Mouse (Mus musculus) small intestine, adult 10 weeks (tissue): ENCODE results near the gene Mst1. TPM values are rescaled to one million over a fixed set of nuclear protein-coding genes. Genes with fewer than 3 reads are reported as not detected.

Experiments
- polyA plus RNA-seq: library from polyadenylated mRNA; stranded (reverse); fragments of 350-450 nt; fragmentation: Illumina TruSeq; extraction: RNeasy Lipid Tissue Mini Kit (QIAGEN cat#74804); gene quantifications from one replicate; pipeline ENCODE4 v1.2.3, GENCODE M21; 2014; ENCODE audit warnings: low replicate concordance

The Mst1 gene
- not detected for polyA plus RNA-seq

DNA sequence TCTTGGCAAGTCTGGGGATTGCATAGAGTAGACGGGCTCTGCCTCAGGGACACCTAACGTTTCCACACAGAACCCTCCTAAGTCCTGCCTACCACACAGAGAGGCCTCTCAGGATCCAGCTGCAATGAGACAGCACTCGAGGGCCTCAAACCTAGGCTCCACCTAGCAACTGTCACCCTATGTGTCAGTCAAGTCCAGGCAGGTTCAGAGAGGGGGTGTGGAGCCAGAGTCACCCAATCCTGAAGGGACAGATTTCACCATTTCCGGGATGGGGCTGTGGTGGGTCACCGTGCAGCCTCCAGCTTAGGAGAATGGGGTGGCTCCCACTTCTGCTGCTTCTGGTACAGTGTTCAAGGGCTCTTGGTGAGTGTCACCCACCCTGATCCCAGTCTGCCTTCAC, at the start of gene Mst1:
Gene Mst1 (plus strand): TSS at position 269 of the 400 bp plus-strand sequence.

DNA sequence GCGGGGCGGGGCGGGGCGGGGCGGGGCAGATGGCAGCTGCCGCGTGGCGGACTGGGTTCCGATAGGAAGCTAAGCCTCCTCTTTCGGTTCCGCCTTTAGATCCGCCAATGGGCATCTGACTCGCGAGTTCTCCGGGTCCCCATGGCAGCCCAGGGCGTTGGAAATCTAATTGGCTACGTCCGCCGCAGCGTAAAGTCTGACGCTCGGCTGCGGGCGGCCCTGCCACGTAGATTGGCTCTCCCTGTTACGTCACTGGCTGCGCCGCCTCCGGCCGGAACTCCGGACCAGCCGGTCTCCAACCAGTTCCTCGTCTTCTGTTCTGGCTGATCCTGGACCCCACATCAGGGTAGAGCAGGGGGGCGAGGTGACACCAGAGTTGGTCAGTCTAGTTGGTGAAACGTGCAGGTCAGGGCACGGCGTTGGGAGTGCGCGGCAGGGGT, 31.2 kb upstream of the Mst1 start, which contains the start of gene Gmppb:
Gene Gmppb (plus strand): TSS at position 227 of the 440 bp plus-strand sequence.

DNA sequence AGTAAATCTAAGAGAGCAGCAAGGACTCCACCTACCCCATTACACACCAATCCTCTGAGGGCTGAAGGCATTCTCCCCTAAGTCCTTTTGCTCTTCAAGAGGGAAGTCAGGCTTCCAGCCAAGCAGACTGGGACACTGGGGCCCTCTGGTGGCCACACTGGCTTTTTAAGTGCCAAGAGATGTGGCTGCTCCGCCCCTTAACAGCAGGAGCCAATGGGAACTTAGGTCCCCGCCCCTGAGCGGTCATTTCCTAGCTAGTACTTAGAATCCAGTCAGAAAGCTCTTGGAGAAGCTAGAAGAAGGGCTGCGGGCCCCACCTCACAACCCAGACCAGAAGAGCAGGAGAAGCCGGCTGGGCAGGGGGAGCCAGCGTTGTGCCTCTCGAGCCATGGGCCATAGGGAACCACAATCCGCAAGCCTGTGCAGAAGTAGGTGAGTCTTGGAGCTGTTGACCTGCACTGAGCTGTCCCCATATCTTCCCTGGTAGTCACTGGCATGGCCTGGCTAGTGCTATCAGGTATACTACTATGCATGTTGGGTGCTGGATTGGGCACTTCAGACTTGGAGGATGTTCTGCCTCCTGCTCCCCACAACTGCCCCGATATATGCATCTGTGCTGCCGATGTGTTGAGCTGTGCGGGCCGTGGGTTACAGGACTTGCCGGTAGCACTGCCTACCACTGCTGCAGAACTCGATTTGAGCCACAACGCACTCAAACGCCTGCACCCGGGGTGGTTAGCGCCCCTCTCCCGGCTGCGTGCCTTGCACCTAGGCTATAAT, 27.2 kb upstream of the Mst1 start, which contains the start of gene Amigo3:
Gene Amigo3 (plus strand): TSS at position 275 of the 780 bp plus-strand sequence.

DNA sequence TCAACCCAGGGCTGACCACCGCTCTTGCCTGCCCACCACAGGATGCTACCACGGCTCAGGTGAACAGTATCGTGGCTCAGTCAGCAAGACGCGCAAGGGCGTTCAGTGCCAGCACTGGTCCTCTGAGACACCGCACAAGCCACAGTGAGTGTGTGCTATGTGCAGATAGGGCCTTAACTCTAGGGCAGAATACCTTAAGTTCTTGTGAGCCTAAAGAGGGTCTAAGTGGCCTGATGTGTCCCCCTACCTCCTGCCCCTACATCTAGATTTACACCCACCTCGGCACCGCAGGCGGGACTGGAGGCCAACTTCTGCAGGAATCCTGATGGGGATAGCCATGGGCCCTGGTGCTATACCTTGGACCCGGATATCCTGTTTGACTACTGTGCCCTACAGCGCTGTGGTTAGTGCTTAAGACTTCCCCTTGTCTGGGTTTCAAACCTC, 2.8 kb downstream of the Mst1 start, which contains the start of gene Rnf123:
Gene Rnf123 (minus strand): TSS at position 359 of the 444 bp plus-strand sequence.

DNA sequence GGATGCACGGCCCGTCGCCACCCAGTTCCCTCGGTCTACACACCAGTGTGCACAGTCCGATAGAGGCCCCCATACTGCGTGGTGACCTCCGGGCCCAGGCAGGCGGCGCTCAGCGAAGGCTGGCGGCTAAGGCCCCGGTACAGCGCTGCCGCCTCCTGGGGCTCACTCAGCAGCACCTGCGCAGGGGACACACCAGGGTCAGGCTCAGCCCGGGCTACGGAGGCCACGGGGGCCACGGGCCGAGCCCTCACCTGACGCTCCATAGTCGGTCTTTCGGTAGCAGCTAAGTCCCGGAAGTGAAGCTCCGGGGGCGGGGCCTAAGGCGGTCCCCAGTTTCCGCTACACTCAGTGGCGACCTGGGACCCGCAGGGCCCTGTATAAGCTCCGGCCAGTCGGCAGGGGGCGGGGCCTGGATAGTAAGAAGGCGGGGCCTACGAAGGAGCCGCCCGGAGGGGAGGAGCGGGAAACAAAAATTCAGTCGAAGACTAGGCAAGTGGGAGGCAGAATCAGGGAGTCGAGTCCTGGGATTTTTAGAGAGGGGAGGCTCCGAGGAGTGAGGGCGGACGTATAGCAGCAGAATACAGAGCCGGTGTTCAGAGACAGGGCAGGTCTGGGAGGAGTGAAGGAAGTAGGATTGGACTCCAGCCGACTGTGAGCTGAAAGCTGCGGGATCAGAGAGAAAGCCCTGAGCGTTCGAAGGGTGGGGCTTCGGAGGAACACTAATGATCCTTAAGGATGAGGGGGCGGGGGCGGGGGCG, 14.1 kb downstream of the Mst1 start, which contains the start of gene Apeh:
Gene Apeh (minus strand): TSS at position 423 of the 758 bp plus-strand sequence.

Other genes with a start within 250 kb of the Mst1 start
- gene Rbm6, start 207.2 kb upstream of the Mst1 start, polyA plus RNA-seq, result 162 TPM
- 0.15 TPM for gene Mon1a, start 192.3 kb upstream of the Mst1 start, polyA plus RNA-seq
- 0.97 TPM for gene Mst1r, start 173.6 kb upstream of the Mst1 start, polyA plus RNA-seq
- not detected for gene Actl11, start 152.0 kb upstream of the Mst1 start, polyA plus RNA-seq
- gene Camkv, start 144.8 kb upstream of the Mst1 start, polyA plus RNA-seq, result not detected
- 0.56 TPM for gene Traip, start 130.3 kb upstream of the Mst1 start, polyA plus RNA-seq
- gene Uba7, start 104.9 kb upstream of the Mst1 start, polyA plus RNA-seq, result 2.8 TPM
- 0.37 TPM for gene Gm20661, start 97.4 kb upstream of the Mst1 start, polyA plus RNA-seq
- not detected for gene Inka1, start 94.6 kb upstream of the Mst1 start, polyA plus RNA-seq
- not detected for gene Cdhr4, start 87.9 kb upstream of the Mst1 start, polyA plus RNA-seq
- not detected for gene Gm20662, start 84.1 kb upstream of the Mst1 start, polyA plus RNA-seq
- 16.9 TPM for gene Ip6k1, start 77.9 kb upstream of the Mst1 start, polyA plus RNA-seq
- 0.67 TPM for gene Gmppb, start 31.2 kb upstream of the Mst1 start, polyA plus RNA-seq
- gene Amigo3, start 27.3 kb upstream of the Mst1 start, polyA plus RNA-seq, result 0.26 TPM
- 1.1 TPM for gene Rnf123, start 2.9 kb downstream of the Mst1 start, polyA plus RNA-seq
- gene Apeh, start 14.2 kb downstream of the Mst1 start, polyA plus RNA-seq, result 22.8 TPM
- 0.19 TPM for gene Bsn, start 109.9 kb downstream of the Mst1 start, polyA plus RNA-seq
- 31.6 TPM for gene Dag1, start 183.5 kb downstream of the Mst1 start, polyA plus RNA-seq
- 4.0 TPM for gene Nicn1, start 210.0 kb downstream of the Mst1 start, polyA plus RNA-seq
- 0.45 TPM for gene Amt, start 216.4 kb downstream of the Mst1 start, polyA plus RNA-seq
- gene Rhoa, start 225.7 kb downstream of the Mst1 start, polyA plus RNA-seq, result 419 TPM
- gene Tcta, start 225.7 kb downstream of the Mst1 start, polyA plus RNA-seq, result 11.5 TPM